Mouse (Mus musculus): ENCODE measurements around the gene 0610010F05Rik. TPM values are rescaled to one million over a fixed set of nuclear protein-coding genes. Genes with fewer than 3 reads are reported as not detected.

The 0610010F05Rik gene
- polyA plus RNA-seq, 1 experiment from 2014 or later, result 8.2 TPM

DNA sequence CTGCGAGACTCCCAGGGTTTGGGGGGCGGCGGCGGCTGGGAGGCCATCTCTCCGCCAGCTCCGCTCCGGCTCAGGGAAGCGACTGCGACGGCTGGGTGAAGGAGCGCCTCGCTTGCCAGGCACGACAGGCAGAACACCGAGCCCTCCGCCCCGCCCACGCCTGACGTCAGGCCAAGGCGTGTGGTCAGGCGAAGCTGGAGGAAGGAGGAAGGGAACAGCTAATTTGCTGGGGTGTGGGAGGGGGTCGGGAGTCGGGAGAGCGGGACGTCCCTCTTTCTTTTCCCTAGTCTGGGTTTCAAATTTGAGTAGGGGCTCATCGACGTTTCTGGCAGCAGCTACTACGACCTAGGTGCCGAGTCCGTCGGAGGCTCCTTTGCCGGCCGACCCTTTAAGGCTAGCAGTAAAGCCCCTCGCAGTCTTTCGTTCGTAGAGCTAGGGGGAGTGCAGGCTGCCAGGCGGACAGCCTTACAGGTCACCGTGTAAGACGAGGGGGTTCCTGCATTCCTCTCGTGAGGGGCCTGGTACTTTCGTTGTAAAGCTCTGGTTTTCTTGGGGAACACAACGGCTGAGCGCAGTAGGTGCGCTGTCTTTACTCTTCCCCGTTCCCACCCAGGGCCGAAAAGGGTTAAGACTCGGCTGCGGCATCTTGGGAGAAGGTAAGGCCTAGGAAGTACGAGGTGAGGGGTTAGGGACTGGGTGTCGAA, 32.5 kb upstream of the 0610010F05Rik start, which contains the start of gene Pex13:
Gene Pex13, minus strand, starts transcription at position 162 of the 704 bp plus-strand sequence.
- ATAC-seq (ENCODE audit: low read depth), result peak; percentile 97
- Histone ChIP-seq H3K27me3 (ENCODE audit: control insufficient read depth, insufficient read depth, low read depth, low read length) (no peaks in the 10 kb centered on the region), H3K9ac (ENCODE audit: low read depth, low read length) (peak within 1 kb of the TSS; percentile 96), H3K4me1 (ENCODE audit: control insufficient read depth, low read depth, low read length) (peaks cover 4% of the 10 kb centered on the region), H3K9me3 (replicated peaks; ENCODE audit: control insufficient read depth, low read length) (no peaks in the 10 kb centered on the region), H3K27ac (ENCODE audit: low read length) (peak within 1 kb of the TSS; percentile 92), H3K4me2 (ENCODE audit: low read depth, low read length) (peak within 1 kb of the TSS; percentile 88), H3K36me3 (ENCODE audit: control insufficient read depth, insufficient read depth) (no peaks in the 10 kb centered on the region), H3K4me3 (ENCODE audit: low read depth, low read length) (peak within 1 kb of the TSS; percentile 91)
- WGBS (ENCODE audit: insufficient replicate concordance), result under 1% methylated on average over 49 of the region's 49 CpGs

DNA sequence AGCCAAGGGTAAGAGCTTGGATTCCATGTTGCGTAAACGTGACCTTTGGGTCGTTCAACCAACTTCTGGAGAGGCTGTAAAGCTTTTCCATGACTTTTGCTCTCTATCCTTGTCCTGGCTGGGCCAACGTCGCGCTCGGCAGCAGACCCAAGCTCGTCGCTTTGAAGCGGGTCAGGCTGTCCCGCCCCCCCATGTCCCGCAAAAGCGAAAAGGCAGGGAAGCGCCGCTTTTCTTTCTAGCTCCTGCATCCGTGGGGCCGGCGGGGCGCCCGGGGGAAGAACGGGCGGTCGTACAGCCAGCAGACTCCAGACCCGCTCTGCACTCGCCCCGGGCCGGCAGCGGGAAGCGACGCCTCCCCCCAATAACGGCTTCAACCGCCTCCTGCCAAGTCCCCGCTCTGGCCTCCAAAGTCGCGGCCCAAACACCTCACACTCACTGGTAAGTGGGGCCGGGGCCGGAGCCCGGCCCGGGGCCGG, 31.9 kb upstream of the 0610010F05Rik start, which contains the start of gene Pus10:
Gene Pus10, plus strand, starts transcription at position 364 of the 476 bp plus-strand sequence.
- under 1% methylated on average over 40 of the region's 40 CpGs for WGBS (ENCODE audit: insufficient replicate concordance)
- no peaks in the 10 kb centered on the region for H3K36me3 ChIP-seq (ENCODE audit: control insufficient read depth, insufficient read depth)
- H3K27ac ChIP-seq (ENCODE audit: low read length), result peak within 1 kb of the TSS; percentile 92

DNA sequence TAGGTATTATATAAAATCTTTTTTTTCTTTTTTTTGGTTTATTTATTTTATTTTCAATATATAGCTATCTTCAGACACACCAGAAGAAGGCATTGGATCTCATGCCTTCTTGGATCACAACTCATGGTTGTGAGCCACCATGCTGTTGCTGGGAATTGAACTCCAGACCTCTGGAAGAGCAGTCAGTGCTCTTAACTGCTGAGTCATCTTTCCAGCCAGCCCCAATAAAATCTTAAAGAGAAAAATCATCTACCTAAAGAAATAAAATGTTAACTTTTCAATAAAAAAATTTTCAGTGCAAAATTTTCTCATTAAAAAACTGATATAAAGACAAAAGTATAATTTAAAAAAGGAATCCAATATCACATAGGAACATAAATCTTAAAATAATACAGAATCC, 30.8 kb upstream of the 0610010F05Rik start:
- H3K4me3 ChIP-seq (ENCODE audit: low read depth, low read length), result no peak overlapping the region
- H3K27me3 ChIP-seq (ENCODE audit: control insufficient read depth, insufficient read depth, low read depth, low read length), result no peaks in the 10 kb centered on the region
- no peak overlapping the region for H3K4me2 ChIP-seq (ENCODE audit: low read depth, low read length)
- H3K9ac ChIP-seq (ENCODE audit: low read depth, low read length), result no peak overlapping the region
- no peak overlapping the region for H3K27ac ChIP-seq (ENCODE audit: low read length)
- peaks cover 4% of the 10 kb centered on the region for H3K4me1 ChIP-seq (ENCODE audit: control insufficient read depth, low read depth, low read length)
- ATAC-seq (ENCODE audit: low read depth), result no peak
- no peaks in the 10 kb centered on the region for H3K36me3 ChIP-seq (ENCODE audit: control insufficient read depth, insufficient read depth)
- no peaks in the 10 kb centered on the region for H3K9me3 ChIP-seq (replicated peaks; ENCODE audit: control insufficient read depth, low read length)

More for the DNA sequence above, 31.9 kb upstream of the 0610010F05Rik start, which contains the start of gene Pus10:
- peak; percentile 47 for ATAC-seq (ENCODE audit: low read depth)
- peaks cover 4% of the 10 kb centered on the region for H3K4me1 ChIP-seq (ENCODE audit: control insufficient read depth, low read depth, low read length)
- H3K9me3 ChIP-seq (replicated peaks; ENCODE audit: control insufficient read depth, low read length), result no peaks in the 10 kb centered on the region
- H3K27me3 ChIP-seq (ENCODE audit: control insufficient read depth, insufficient read depth, low read depth, low read length), result no peaks in the 10 kb centered on the region
- H3K9ac ChIP-seq (ENCODE audit: low read depth, low read length), result peak within 1 kb of the TSS; percentile 96
- H3K4me2 ChIP-seq (ENCODE audit: low read depth, low read length), result peak within 1 kb of the TSS; percentile 88
- H3K4me3 ChIP-seq (ENCODE audit: low read depth, low read length), result peak within 1 kb of the TSS; percentile 91

DNA sequence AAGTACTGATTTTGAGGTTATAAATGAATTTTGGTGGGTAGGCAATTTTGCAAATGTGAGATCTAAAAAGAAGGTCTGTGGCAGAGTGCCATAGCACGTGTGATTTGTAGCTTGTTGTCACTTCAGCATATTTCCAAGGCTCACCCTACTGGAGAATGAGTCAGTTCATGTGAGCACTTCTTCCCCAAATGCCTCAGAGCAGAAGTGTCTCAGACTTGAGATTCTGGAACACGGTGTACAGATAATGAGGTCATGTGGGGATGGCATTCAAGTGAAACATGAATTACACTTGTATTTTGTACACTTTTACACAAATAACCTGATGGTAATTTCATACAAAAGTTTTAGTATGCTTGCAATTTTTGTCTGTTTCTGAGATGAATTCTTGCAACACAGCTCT, 24.4 kb upstream of the 0610010F05Rik start:
- no peak for ATAC-seq (ENCODE audit: low read depth)
- H3K4me2 ChIP-seq (ENCODE audit: low read depth, low read length), result no peak overlapping the region
- 61% methylated on average over 2 of the region's 2 CpGs for WGBS (ENCODE audit: insufficient replicate concordance)
- H3K4me1 ChIP-seq (ENCODE audit: control insufficient read depth, low read depth, low read length), result no peaks in the 10 kb centered on the region; the same call in 1 of the 2 replicates
- no peak overlapping the region for H3K4me3 ChIP-seq (ENCODE audit: low read depth, low read length)
- H3K27ac ChIP-seq (ENCODE audit: low read length), result no peak overlapping the region
- no peak overlapping the region for H3K9ac ChIP-seq (ENCODE audit: low read depth, low read length)
- H3K27me3 ChIP-seq (ENCODE audit: control insufficient read depth, insufficient read depth, low read depth, low read length), result no peaks in the 10 kb centered on the region
- H3K36me3 ChIP-seq (ENCODE audit: control insufficient read depth, insufficient read depth), result no peaks in the 10 kb centered on the region
- no peaks in the 10 kb centered on the region for H3K9me3 ChIP-seq (replicated peaks; ENCODE audit: control insufficient read depth, low read length)

DNA sequence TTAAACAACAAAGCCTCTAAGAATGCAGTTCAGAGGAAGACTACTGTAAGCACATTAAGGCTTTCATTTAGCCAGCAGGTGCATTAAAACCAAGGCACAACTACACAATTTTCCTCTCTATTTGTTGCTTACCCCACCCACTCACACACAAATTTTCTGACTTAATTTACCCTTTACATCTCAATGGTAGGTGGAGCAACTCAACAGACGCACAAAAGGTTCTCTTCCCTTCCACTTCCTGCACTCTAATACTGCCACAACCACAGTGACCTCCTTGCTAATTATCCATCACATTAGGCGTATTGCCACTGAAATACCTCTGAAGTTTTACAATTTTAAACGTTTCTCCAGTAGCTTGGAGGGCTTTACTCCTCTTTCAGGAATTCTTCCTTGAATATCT, 20.2 kb upstream of the 0610010F05Rik start:
- Histone ChIP-seq H3K4me3 (ENCODE audit: low read depth, low read length) (no peak overlapping the region), H3K9ac (ENCODE audit: low read depth, low read length) (no peak overlapping the region), H3K27me3 (ENCODE audit: control insufficient read depth, insufficient read depth, low read depth, low read length) (no peaks in the 10 kb centered on the region), H3K4me1 (ENCODE audit: control insufficient read depth, low read depth, low read length) (no peaks in the 10 kb centered on the region; the same call in 1 of the 2 replicates), H3K27ac (ENCODE audit: low read length) (no peak overlapping the region), H3K36me3 (ENCODE audit: control insufficient read depth, insufficient read depth) (no peaks in the 10 kb centered on the region), H3K4me2 (ENCODE audit: low read depth, low read length) (no peak overlapping the region), H3K9me3 (replicated peaks; ENCODE audit: control insufficient read depth, low read length) (no peaks in the 10 kb centered on the region)
- no peak for ATAC-seq (ENCODE audit: low read depth)
- WGBS (ENCODE audit: insufficient replicate concordance), result 63% methylated on average over 3 of the region's 3 CpGs

DNA sequence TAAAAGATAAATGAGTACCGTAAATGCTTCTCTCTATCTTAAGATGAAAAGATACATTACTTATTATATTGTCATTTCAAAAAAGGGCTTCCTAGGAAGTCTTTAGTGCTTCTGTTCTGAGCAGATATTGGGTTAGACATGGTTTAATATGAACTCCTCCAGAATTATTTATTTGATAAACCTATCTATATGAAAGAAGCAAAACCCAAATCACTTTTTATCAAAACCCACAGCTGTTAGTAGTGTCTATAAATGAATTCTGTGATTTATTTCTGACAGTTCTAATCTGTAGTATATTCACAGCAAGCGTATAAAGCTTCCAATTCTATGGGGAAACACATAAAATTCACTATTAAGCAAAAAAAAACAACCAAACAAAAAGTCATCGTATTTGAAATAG, 14.4 kb upstream of the 0610010F05Rik start:
- no peaks in the 10 kb centered on the region for H3K4me1 ChIP-seq (ENCODE audit: control insufficient read depth, low read depth, low read length)
- H3K9ac ChIP-seq (ENCODE audit: low read depth, low read length), result no peak overlapping the region
- 69% methylated on average over 3 of the region's 3 CpGs for whole genome bisulfite sequencing (ENCODE audit: insufficient replicate concordance)
- no peak for ATAC-seq (ENCODE audit: low read depth)
- H3K9me3 ChIP-seq (replicated peaks; ENCODE audit: control insufficient read depth, low read length), result no peaks in the 10 kb centered on the region
- no peak overlapping the region for H3K27ac ChIP-seq (ENCODE audit: low read length)
- H3K4me3 ChIP-seq (ENCODE audit: low read depth, low read length), result no peak overlapping the region
- no peaks in the 10 kb centered on the region for H3K27me3 ChIP-seq (ENCODE audit: control insufficient read depth, insufficient read depth, low read depth, low read length)
- H3K36me3 ChIP-seq (ENCODE audit: control insufficient read depth, insufficient read depth), result no peaks in the 10 kb centered on the region
- no peak overlapping the region for H3K4me2 ChIP-seq (ENCODE audit: low read depth, low read length)

DNA sequence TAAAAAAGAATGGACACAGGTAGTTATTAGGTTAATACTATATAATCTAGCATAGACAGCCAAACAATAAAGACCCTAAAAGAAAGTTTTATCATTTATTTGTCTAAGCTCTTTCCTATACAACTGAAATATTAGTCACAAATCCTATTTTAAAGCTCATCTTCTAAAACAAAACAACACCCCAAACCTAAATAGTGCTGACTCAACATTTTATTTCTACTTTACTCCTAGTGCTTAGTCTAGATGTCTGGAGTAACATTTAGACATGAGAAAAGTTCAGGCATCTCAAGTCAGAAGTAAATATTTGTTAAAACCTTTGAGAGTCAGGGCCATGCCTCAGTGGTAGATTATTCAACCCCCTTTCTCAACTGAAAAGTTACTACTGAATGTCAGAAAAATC, 14.0 kb upstream of the 0610010F05Rik start:
- Histone ChIP-seq H3K9ac (ENCODE audit: low read depth, low read length) (no peak overlapping the region), H3K4me3 (ENCODE audit: low read depth, low read length) (no peak overlapping the region), H3K9me3 (replicated peaks; ENCODE audit: control insufficient read depth, low read length) (no peaks in the 10 kb centered on the region), H3K36me3 (ENCODE audit: control insufficient read depth, insufficient read depth) (no peaks in the 10 kb centered on the region), H3K4me1 (ENCODE audit: control insufficient read depth, low read depth, low read length) (no peaks in the 10 kb centered on the region), H3K4me2 (ENCODE audit: low read depth, low read length) (no peak overlapping the region), H3K27ac (ENCODE audit: low read length) (no peak overlapping the region), H3K27me3 (ENCODE audit: control insufficient read depth, insufficient read depth, low read depth, low read length) (no peaks in the 10 kb centered on the region)
- no peak for ATAC-seq (ENCODE audit: low read depth)

DNA sequence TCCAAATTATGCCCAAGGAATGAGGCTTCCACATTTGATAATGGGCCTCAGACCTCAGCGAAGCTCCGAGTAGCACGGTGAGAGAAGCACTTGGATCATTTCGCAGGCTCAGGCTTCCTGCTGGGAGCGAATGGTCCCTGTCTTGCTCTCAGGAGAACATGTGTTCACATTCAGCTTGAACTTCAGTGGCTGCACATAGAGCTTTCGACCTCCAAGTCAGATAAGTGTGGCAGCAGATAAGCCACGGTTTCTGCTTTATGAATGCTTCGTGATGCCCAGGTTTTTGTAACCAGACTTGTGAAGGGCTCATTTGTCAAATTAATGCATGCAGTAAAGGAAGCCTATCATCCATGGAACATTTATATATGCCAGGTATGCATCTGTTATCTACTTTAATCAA, 1.1 kb upstream of the 0610010F05Rik start:
- Histone ChIP-seq H3K36me3 (ENCODE audit: control insufficient read depth, insufficient read depth) (no peaks in the 10 kb centered on the region; the same call in 1 of the 2 replicates), H3K4me3 (ENCODE audit: low read depth, low read length) (no peak overlapping the region), H3K4me1 (ENCODE audit: control insufficient read depth, low read depth, low read length) (peaks cover 12% of the 10 kb centered on the region), H3K27ac (ENCODE audit: low read length) (no peak overlapping the region), H3K27me3 (ENCODE audit: control insufficient read depth, insufficient read depth, low read depth, low read length) (no peaks in the 10 kb centered on the region), H3K9me3 (replicated peaks; ENCODE audit: control insufficient read depth, low read length) (no peaks in the 10 kb centered on the region), H3K9ac (ENCODE audit: low read depth, low read length) (peak overlapping the region; percentile 20; the same call in 1 of the 2 replicates), H3K4me2 (ENCODE audit: low read depth, low read length) (no peak overlapping the region)
- 60% methylated on average over 8 of the region's 8 CpGs for WGBS (ENCODE audit: insufficient replicate concordance)
- ATAC-seq (ENCODE audit: low read depth), result no peak

DNA sequence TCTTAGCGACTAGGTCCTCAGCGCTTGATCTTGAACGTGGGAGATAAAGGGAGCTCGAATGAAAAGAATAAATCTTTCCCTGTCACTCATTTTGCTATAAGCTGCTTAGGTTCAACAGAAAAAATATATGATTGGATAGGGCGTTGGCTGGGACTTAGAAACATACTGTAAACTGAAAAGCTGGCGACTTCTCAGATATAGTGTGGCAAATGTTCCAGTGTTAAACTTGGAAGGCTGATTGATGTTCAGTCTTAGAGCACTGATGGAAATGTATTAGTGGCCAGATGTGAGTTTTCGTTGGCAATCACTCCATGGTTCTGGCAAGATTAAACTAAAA, 408 bp upstream of the 0610010F05Rik start:
- peak overlapping the region; percentile 61 for H3K27ac ChIP-seq (ENCODE audit: low read length)
- H3K4me1 ChIP-seq (ENCODE audit: control insufficient read depth, low read depth, low read length), result peaks cover 12% of the 10 kb centered on the region
- H3K9me3 ChIP-seq (replicated peaks; ENCODE audit: control insufficient read depth, low read length), result no peaks in the 10 kb centered on the region
- WGBS (ENCODE audit: insufficient replicate concordance), result 10% methylated on average over 7 of the region's 7 CpGs
- no peak for ATAC-seq (ENCODE audit: low read depth)
- H3K36me3 ChIP-seq (ENCODE audit: control insufficient read depth, insufficient read depth), result no peaks in the 10 kb centered on the region; the same call in 1 of the 2 replicates
- peak overlapping the region; percentile 47; the same call in 1 of the 2 replicates for H3K9ac ChIP-seq (ENCODE audit: low read depth, low read length)
- H3K4me2 ChIP-seq (ENCODE audit: low read depth, low read length), result peak overlapping the region; percentile 91
- H3K4me3 ChIP-seq (ENCODE audit: low read depth, low read length), result peak overlapping the region; percentile 90
- H3K27me3 ChIP-seq (ENCODE audit: control insufficient read depth, insufficient read depth, low read depth, low read length), result no peaks in the 10 kb centered on the region
